Mouse (Mus musculus): Measurements from ENCODE around the gene Clspn. TPM values are rescaled to one million over a fixed set of nuclear protein-coding genes. Genes with fewer than 3 reads are reported as not detected.

Gene Clspn
- polyA plus RNA-seq, 1 experiment from 2014 or later: 41.4 TPM

DNA sequence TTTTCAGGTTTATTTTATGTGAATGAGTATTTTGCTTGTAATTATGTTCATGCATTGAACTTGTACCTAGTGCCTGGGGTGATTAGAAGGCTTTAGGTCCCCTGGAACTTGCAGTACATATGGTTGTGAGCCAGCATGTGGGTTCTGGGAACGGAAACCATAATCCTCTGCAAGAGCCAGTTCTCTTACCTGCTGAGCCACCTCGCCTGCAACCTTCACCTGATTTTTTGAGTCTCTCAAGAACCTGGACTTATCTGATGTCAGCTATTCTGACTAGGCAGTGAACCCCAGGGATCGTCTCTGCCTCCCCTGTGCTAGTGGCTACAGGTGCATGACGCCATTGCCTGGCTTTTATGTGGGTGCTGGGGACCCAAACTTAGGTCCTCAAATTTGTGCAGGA lies 49.0 kb downstream of the Clspn start:
- H3K27me3 ChIP-seq: 0 out of 2 replicates have a peak, but pooled peaks cover 2% of the 10 kb centered on the region
- no peak overlapping the region for H3K9ac ChIP-seq
- H3K9me3 ChIP-seq: no peaks in the 10 kb centered on the region
- H3K36me3 ChIP-seq: no peaks in the 10 kb centered on the region
- H3K4me3 ChIP-seq: no peak overlapping the region
- H3K27ac ChIP-seq: no peak overlapping the region
- WGBS: 85% methylated on average over 4 of the region's 4 CpGs
- H3K4me2 ChIP-seq (replicated peaks): no peak overlapping the region
- peaks cover 10% of the 10 kb centered on the region for H3K4me1 ChIP-seq
- ATAC-seq (ENCODE audit: insufficient number of reproducible peaks, insufficient read depth, low FRiP score, low TSS enrichment): no peak

DNA sequence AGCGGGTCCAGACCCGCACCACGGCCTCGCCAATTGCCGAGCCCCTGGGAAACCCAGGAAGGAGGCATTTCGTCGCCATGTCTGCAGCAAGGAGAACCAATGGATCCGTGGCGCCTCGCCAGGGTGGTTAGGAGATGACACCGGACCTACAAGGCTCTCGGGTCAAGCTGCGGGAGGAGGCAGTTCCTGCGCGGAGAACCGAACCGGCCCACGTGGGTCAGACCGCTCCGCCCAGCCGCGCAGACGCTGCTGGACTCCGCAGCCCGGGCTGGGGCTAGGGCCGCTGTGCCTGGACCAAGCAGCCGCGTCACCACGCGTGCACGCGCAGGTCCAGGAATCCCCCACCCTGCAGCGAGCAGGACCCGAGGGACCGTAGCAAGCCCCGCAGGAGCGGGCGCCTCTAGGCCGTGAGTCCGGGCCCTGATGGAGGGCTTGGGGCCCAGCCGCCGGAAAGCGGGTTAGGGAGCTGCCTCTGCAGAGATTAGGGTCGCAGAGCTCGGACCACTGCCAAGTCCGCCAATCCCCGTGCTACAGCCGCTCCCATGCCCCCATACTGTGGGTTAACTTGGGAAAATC lies 53.0 kb downstream of the Clspn start, which contains the start of gene 5730409E04Rik:
Gene 5730409E04Rik (plus strand): TSS at position 213 of the 576 bp plus-strand sequence.
- Histone ChIP-seq H3K4me2 (replicated peaks) (peak within 1 kb of the TSS; percentile 81), H3K9me3 (no peaks in the 10 kb centered on the region), H3K9ac (peak within 1 kb of the TSS; percentile 78), H3K4me3 (peak within 1 kb of the TSS; percentile 57), H3K27me3 (no peaks in the 10 kb centered on the region), H3K36me3 (peaks cover 9% of the 10 kb centered on the region), H3K4me1 (no peaks in the 10 kb centered on the region), H3K27ac (peak within 1 kb of the TSS; percentile 58)
- peak; percentile 77; the same call in 1 of the 2 replicates for ATAC-seq (ENCODE audit: insufficient number of reproducible peaks, insufficient read depth, low FRiP score, low TSS enrichment)
- under 1% methylated on average over 48 of the region's 48 CpGs for WGBS

DNA sequence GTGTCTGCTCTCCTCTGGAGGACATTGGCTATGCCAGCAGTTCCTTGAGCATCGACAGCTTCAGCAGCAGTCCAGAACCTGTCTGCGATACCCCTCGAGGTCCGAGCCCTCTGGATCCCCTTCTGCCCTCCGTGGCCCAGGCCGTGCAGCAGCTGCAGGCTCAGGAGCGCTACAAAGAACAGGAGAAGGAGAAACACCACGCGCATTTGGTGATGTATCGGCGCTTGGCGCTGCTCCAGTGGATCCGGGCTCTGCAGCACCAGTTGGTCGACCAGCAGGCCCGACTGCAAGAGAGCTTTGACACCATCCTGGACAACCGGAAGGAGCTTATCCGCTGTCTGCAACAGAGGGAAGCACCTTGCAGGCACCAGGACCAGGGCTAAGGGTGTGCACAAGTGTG lies 55.3 kb downstream of the Clspn start:
- ATAC-seq (ENCODE audit: insufficient number of reproducible peaks, insufficient read depth, low FRiP score, low TSS enrichment): no peak
- Histone ChIP-seq H3K9me3 (no peaks in the 10 kb centered on the region), H3K4me1 (no peaks in the 10 kb centered on the region), H3K4me2 (replicated peaks) (no peak overlapping the region), H3K36me3 (peaks cover 9% of the 10 kb centered on the region), H3K27me3 (no peaks in the 10 kb centered on the region), H3K9ac (no peak overlapping the region), H3K27ac (no peak overlapping the region), H3K4me3 (no peak overlapping the region)
- 88% methylated on average over 17 of the region's 17 CpGs for WGBS

DNA sequence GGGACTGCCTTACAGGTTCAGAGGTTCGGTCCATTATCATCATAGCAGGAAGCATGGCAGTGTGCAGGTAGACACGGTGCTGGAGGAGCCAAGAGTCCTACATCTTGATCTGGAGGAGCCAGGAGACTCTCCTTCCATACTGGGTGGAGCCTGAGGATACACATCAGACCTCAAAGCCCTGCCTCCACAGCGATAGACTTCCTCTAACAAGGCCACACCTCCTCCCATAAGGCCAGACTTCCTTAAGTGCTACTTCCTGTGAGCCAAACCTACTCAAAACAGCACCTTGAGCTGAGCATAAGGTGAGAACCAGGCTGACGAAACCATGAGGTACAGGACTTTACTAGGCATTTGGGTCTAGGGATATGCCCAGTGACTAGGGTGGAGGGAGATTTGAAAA lies 59.6 kb downstream of the Clspn start:
- 79% methylated on average over 4 of the region's 4 CpGs for WGBS
- H3K27me3 ChIP-seq: peaks cover 3% of the 10 kb centered on the region; the same call in 1 of the 2 replicates
- peaks cover 9% of the 10 kb centered on the region for H3K36me3 ChIP-seq

DNA sequence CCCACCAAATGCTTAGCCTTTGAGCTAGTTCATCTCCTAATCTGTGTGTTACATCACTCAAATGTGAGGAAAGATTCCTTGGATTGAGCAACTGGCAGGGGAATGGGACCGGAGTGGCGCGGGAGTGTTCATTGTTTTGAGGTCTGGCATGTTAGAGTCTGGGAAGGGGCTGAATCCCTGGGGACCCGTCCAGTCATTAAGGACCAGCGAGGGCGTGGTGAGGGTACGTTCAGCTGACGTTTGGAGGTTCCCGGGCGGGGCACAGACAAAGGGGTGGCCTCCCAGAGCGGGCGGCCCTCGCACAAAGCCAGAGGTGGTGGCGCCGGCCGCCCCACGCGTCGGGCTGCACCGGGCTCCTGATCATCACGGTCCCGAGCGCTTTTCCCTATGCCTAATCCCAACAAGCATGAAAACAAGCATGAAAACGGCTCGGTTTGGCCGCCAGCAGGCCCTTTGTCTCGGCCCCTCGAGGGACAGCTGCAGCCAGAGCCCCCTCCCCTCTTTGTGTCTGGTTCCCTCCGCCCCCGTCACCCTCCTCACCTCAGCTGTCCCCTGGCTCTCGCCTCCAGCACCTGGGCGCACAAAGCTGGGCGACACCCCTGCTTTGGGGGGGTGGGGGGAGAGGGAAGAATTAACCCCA lies 63.1 kb downstream of the Clspn start:
- Histone ChIP-seq H3K27ac (peak overlapping the region; percentile 41), H3K9me3 (no peaks in the 10 kb centered on the region), H3K36me3 (no peaks in the 10 kb centered on the region), H3K4me2 (replicated peaks) (peak overlapping the region; percentile 71), H3K4me1 (peaks cover 14% of the 10 kb centered on the region; the same call in 1 of the 2 replicates), H3K27me3 (peaks cover 3% of the 10 kb centered on the region; the same call in 1 of the 2 replicates), H3K4me3 (peak overlapping the region; percentile 36), H3K9ac (peak overlapping the region; percentile 57; the same call in 1 of the 2 replicates)
- 2% methylated on average over 33 of the region's 33 CpGs for WGBS
- peak; percentile 25; the same call in 1 of the 2 replicates for ATAC-seq (ENCODE audit: insufficient number of reproducible peaks, insufficient read depth, low FRiP score, low TSS enrichment)

More for the DNA sequence above, 59.6 kb downstream of the Clspn start:
- no peak for ATAC-seq (ENCODE audit: insufficient number of reproducible peaks, insufficient read depth, low FRiP score, low TSS enrichment)
- Histone ChIP-seq H3K9me3 (no peaks in the 10 kb centered on the region), H3K4me3 (no peak overlapping the region), H3K27ac (no peak overlapping the region), H3K4me2 (replicated peaks) (no peak overlapping the region), H3K9ac (no peak overlapping the region), H3K4me1 (peaks cover 14% of the 10 kb centered on the region; the same call in 1 of the 2 replicates)

DNA sequence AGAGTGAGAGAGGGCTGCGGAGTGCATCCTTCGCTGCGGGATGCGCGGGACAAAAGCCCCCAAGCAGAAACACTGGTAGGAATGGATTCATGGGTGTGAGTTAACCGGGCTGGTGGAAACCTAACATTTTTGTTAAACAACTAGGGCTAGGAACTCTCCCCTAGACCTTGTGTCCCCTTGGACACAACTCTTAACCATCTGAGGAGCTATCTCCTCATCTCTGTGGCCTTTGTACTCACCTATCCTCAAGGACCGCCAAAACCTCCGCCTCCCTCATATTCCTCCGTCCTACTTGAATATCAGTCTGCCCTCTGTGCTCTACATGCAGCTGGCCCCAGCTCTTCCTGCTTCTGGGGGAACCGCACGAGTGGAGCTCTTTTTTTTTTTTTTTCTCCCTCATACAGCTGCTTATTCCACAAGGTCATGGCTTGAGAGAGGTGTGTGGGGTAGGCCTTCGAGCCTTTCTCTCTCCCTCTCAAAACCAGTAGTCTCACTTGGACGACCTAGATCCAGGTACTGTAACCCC lies 63.7 kb downstream of the Clspn start:
- Histone ChIP-seq H3K4me1 (peaks cover 14% of the 10 kb centered on the region; the same call in 1 of the 2 replicates), H3K27ac (peak overlapping the region; percentile 41; the same call in 1 of the 2 replicates), H3K4me2 (replicated peaks) (peak overlapping the region; percentile 71), H3K4me3 (peak overlapping the region; percentile 36), H3K36me3 (no peaks in the 10 kb centered on the region), H3K9ac (peak overlapping the region; percentile 57; the same call in 1 of the 2 replicates), H3K27me3 (peaks cover 3% of the 10 kb centered on the region; the same call in 1 of the 2 replicates), H3K9me3 (no peaks in the 10 kb centered on the region)
- WGBS: 20% methylated on average over 13 of the region's 13 CpGs
- ATAC-seq (ENCODE audit: insufficient number of reproducible peaks, insufficient read depth, low FRiP score, low TSS enrichment): no peak

DNA sequence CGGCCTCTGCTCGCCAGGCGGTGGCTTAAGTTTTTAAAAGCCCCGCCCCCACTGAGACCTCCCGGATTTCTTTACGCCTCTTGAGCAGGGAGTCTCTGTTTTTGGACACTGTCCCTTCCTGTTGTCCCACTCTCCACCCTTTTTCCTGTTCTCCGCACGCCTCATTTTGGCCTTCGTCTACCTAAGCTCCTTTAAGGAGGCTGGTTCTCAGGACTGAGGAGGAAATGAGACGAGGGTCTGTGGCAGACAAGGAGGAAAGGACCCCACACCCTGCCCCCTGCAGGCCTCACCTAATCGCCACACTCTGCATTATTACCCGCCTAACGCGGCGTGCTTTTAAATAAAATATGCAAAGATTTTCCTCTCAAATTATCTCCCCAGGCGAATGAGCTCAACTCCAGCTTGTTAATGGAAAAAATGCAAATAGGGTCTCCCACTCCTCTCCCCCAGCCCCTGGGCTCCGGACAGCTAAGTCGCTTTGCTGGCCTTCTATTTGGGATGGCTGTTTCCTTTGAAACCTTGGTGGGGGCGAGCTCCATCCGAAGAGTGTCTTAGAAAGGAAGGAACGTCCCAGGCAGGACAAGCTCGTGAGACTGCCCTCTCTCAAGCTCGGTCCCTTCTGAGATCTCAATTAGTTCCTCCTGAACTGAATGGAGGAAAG lies 70.4 kb downstream of the Clspn start:
- H3K9ac ChIP-seq: no peak overlapping the region
- under 1% methylated on average over 23 of the region's 23 CpGs for WGBS
- peak overlapping the region; percentile 9; the same call in 1 of the 2 replicates for H3K4me3 ChIP-seq
- ATAC-seq (ENCODE audit: insufficient number of reproducible peaks, insufficient read depth, low FRiP score, low TSS enrichment): no peak
- H3K36me3 ChIP-seq: no peaks in the 10 kb centered on the region
- H3K27ac ChIP-seq: no peak overlapping the region
- H3K4me1 ChIP-seq: peaks cover 9% of the 10 kb centered on the region; the same call in 1 of the 2 replicates
- H3K4me2 ChIP-seq (replicated peaks): peak overlapping the region; percentile 40
- H3K27me3 ChIP-seq: no peaks in the 10 kb centered on the region
- H3K9me3 ChIP-seq: no peaks in the 10 kb centered on the region

DNA sequence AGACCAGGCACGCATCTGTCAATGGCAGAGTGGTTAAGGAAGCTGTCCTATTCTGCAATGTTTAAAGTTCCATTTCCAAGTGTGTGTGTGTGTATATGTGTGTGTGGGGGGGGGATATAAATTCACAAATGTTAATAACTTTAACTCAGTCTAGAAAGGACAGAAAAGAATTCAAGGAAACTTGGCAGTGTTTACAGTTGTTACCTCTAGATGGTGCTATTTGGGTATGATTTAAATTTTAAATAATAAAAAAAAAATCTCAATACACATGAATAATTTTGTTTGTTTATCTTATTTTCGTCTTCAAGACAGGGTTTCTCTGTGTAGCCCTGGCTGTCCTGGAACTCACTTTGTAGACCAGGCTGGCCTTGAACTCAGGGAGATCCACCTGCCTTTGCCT lies 75.2 kb downstream of the Clspn start:
- H3K27me3 ChIP-seq: peaks cover 15% of the 10 kb centered on the region
- 46% methylated on average over 2 of the region's 2 CpGs for WGBS
- H3K4me1 ChIP-seq: peaks cover 8% of the 10 kb centered on the region; the same call in 1 of the 2 replicates

DNA sequence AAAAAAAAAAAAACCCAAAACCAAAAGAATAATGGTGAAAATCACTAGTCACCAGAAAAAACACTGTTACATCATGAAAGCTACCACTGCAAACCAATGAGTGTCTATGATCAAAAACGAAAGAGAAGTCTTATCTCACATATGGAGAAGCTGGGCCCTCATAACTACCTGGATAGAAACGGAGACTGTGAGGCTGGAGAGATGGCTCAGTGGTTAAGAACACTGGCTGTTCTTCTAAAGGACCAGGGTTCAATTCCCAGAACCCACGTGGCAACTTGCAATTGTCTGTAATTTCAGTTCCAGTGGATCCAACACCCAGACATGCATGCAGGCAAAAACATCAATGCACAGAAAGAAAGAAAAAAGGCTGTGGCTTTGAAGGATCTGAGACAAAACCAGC lies 75.9 kb downstream of the Clspn start:
- H3K9me3 ChIP-seq: no peaks in the 10 kb centered on the region
- no peaks in the 10 kb centered on the region for H3K36me3 ChIP-seq
- WGBS: 58% methylated on average over 3 of the region's 3 CpGs
- H3K27ac ChIP-seq: no peak overlapping the region
- ATAC-seq (ENCODE audit: insufficient number of reproducible peaks, insufficient read depth, low FRiP score, low TSS enrichment): no peak
- H3K4me3 ChIP-seq: no peak overlapping the region
- H3K27me3 ChIP-seq: peaks cover 16% of the 10 kb centered on the region
- H3K4me2 ChIP-seq (replicated peaks): no peak overlapping the region
- no peak overlapping the region for H3K9ac ChIP-seq
- H3K4me1 ChIP-seq: peaks cover 2% of the 10 kb centered on the region; the same call in 1 of the 2 replicates

More for the DNA sequence above, 75.2 kb downstream of the Clspn start:
- H3K36me3 ChIP-seq: no peaks in the 10 kb centered on the region
- H3K9me3 ChIP-seq: no peaks in the 10 kb centered on the region
- H3K9ac ChIP-seq: no peak overlapping the region
- no peak for ATAC-seq (ENCODE audit: insufficient number of reproducible peaks, insufficient read depth, low FRiP score, low TSS enrichment)
- H3K27ac ChIP-seq: no peak overlapping the region
- H3K4me3 ChIP-seq: no peak overlapping the region
- H3K4me2 ChIP-seq (replicated peaks): no peak overlapping the region

DNA sequence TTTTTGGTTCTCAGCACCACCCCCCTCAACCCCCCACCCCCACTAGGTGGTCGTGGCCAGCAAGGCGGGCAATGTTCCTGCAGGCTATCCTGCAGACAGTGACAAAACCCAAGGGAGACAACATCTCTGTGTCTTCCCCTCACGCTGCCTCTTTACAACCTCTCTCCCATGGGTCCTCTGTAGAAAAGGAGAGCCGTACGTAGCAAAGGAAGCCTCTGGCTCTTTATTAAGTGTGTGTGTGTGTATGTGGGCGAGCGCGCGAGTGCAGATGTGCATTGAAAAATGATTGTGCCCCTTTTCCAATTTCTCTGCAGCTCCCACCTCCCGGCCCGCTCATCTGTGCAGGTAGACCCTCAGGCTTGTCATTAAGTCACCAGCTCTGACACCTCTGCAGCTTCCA lies 79.6 kb downstream of the Clspn start:
- Histone ChIP-seq H3K27ac (no peak overlapping the region), H3K9me3 (no peaks in the 10 kb centered on the region), H3K4me3 (no peak overlapping the region), H3K4me2 (replicated peaks) (no peak overlapping the region), H3K4me1 (peaks cover 2% of the 10 kb centered on the region; the same call in 1 of the 2 replicates), H3K36me3 (no peaks in the 10 kb centered on the region), H3K27me3 (peaks cover 16% of the 10 kb centered on the region), H3K9ac (no peak overlapping the region)
- 19% methylated on average over 11 of the region's 11 CpGs for WGBS
- ATAC-seq (ENCODE audit: insufficient number of reproducible peaks, insufficient read depth, low FRiP score, low TSS enrichment): no peak

DNA sequence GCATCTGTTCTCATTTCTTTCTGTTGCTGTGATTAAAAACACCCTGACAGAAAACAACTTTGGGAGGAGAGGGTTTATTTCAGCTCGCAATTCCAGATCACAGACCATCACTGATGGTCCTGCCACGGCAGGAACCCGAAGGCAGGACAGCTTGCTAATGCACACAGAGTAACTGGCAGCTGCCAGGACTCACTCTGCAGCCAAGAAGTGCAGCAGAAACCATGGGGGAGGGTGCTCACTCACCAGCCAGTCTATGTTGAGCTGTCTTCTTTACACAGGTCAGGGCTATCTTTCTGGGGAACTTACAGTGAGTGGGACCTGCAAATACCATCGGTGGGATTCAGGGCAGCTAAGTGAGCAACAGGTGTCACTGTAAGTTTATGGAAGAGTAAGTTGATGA lies 80.7 kb downstream of the Clspn start:
- Histone ChIP-seq H3K4me3 (no peak overlapping the region), H3K36me3 (no peaks in the 10 kb centered on the region), H3K4me1 (peaks cover 2% of the 10 kb centered on the region; the same call in 1 of the 2 replicates), H3K27ac (no peak overlapping the region), H3K4me2 (replicated peaks) (no peak overlapping the region), H3K9me3 (no peaks in the 10 kb centered on the region), H3K27me3 (peaks cover 16% of the 10 kb centered on the region), H3K9ac (no peak overlapping the region)
- 67% methylated on average over 4 of the region's 4 CpGs for WGBS
- no peak for ATAC-seq (ENCODE audit: insufficient number of reproducible peaks, insufficient read depth, low FRiP score, low TSS enrichment)
